Mouse (Mus musculus): ENCODE results near the gene Eif3l.

DNA sequence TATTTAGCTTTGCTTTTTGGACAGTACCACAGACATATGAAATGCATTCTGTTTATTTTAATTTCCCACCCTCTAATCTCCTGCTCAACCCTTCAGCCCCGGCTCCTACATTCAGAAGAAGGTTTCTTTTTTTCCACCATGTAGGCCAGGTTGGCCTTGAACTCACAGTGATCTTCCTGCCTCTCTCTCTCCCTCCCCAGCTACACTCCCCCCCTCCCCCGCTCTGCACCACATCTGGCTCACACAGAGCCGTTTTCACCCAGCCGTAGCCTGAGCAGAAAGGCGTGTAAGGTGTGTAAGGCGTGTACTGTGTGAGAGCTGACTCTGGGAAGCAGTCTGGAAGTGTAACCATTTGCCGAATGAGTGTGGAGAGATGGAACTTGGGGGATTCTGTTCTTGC is 54.3 kb downstream of the Eif3l start:
- TF ChIP-seq EP300 (IDR thresholded peaks at IDR 0.05; ENCODE audit: low read depth) = no peak
- TF ChIP-seq CTCF (IDR thresholded peaks at IDR 0.05; ENCODE audit: low read depth) = no peak

All from liver, embryonic 14.5 days (tissue).